Mouse (Mus musculus): Measurements from ENCODE around the gene S100a1.

DNA sequence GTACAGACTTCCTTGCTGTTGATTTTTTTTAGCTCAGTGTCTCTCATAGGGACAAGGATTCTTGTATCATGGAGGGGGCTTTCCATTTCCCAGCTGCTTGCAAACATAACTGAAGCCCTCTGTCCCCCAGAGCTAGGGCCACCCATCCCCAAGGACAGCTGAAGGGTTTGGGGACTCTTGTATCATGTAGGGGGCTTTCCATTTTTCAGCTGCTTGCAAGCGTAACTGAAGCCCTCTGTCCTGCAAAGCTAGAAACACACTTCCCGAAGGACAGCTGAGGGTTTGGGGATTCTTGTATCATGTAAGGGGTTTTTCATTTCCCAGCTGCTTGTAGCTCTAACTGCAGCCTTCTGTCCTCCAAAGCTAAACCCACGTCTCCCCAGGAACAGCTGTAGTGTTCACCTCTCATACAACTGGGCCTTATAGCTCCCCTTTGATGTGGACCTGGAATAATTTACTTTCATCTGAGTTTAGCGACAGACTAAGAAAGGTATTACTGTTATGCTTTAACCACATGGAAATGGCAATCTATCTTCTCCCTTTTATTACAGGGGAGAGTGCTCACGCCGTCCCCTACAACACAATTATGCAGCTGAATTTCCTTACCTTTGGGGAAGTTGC, 45.9 kb upstream of the S100a1 start, which contains the start of gene S100a3:
- no peak for TF ChIP-seq CTCF (IDR thresholded peaks at IDR 0.05; ENCODE audit: low read depth, low read length)
- no peak for TF ChIP-seq POLR2A (IDR thresholded peaks at IDR 0.05; ENCODE audit: borderline replicate concordance, low read depth, low read length)
